Mouse (Mus musculus) lung, postnatal 0 days (tissue): Measurements from ENCODE around the gene Pitx3. TPM values are rescaled to one million over a fixed set of nuclear protein-coding genes. Genes with fewer than 3 reads are reported as not detected.

ENCODE experiments used
- ATAC-seq: fragments of 200-750 bp; cut with Nextera tagmentation; 2 replicates; pipeline ENCODE4 v1.8.0; 2017; ENCODE audit warnings: moderate library complexity
- DNase-seq: peaks from one replicate; pipeline ENCODE4 v3.0.0-alpha.2; 2016; ENCODE audit warnings: low spot score
- H3K27ac ChIP-seq: fragments of 300-500 bp; sonication (generic); 2 replicates; pipeline ENCODE4 v1.5.1; 2014; ENCODE audit warnings: antibody characterized with exemption, mild to moderate bottlenecking, low read length, mixed read lengths
- H3K27me3 ChIP-seq: fragments of 300-500 bp; sonication (generic); replicated peaks from 2 replicates; pipeline ENCODE4 v1.6.1; 2014; ENCODE audit warnings: low read length, mixed read lengths; ENCODE audit not compliant: insufficient read depth
- H3K36me3 ChIP-seq: fragments of 300-500 bp; sonication (generic); 2 replicates; pipeline ENCODE4 v1.6.1; 2014; ENCODE audit warnings: low read length, mixed read lengths; ENCODE audit not compliant: insufficient read depth
- H3K4me1 ChIP-seq: fragments of 300-500 bp; sonication (generic); 2 replicates; pipeline ENCODE4 v1.6.1; 2014; ENCODE audit warnings: antibody characterized with exemption, low read depth, low read length, mixed read lengths; ENCODE audit not compliant: insufficient read depth
- H3K4me2 ChIP-seq: fragments of 300-500 bp; sonication (generic); replicated peaks from 2 replicates; pipeline ENCODE4 v1.6.1; 2014; ENCODE audit warnings: low read depth, mild to moderate bottlenecking, low read length, moderate library complexity, mixed read lengths
- H3K4me3 ChIP-seq: fragments of 300-500 bp; sonication (generic); 2 replicates; pipeline ENCODE4 v1.5.1; 2014; ENCODE audit warnings: low read depth, low read length
- H3K9ac ChIP-seq: fragments of 300-500 bp; sonication (generic); replicated peaks from 2 replicates; pipeline ENCODE4 v1.6.1; 2014; ENCODE audit warnings: low read depth, mild to moderate bottlenecking
- H3K9me3 ChIP-seq: fragments of 300-500 bp; sonication (generic); 2 replicates; pipeline ENCODE4 v1.6.1; 2016; ENCODE audit warnings: low read length, mixed read lengths
- CTCF ChIP-seq: IDR thresholded peaks from 2 replicates; pipeline ENCODE4 v1.5.1; 2016; ENCODE audit warnings: antibody characterized with exemption, mild to moderate bottlenecking
- EP300 ChIP-seq: IDR thresholded peaks from 2 replicates; pipeline ENCODE4 v1.6.1; 2016; ENCODE audit warnings: antibody characterized with exemption, mild to moderate bottlenecking, control low read depth
- WGBS: fragments of 180-500 bp; shearing (Covaris S2); extraction: QIAGEN DNeasy Blood & Tissue Kit; methylation state at CpG from one replicate; pipeline ENCODE4 v1.1.7; 2014; 5-methylcytosine and 5-hydroxymethylcytosine counted together
- polyA plus RNA-seq: library from polyadenylated mRNA; unstranded; fragments of >200 nt; fragmentation: Nextera tagmentation; extraction: Ambion mirVana; gene quantifications from 2 replicates; pipeline ENCODE4 v1.2.1, GENCODE M21; 2015

Gene Pitx3
- polyA plus RNA-seq, 1 experiment from 2014 or later: not detected

GRCm38 (mm10) chr19:46126301-46126700 lies 21.8 kb downstream of the Pitx3 start:
- Histone ChIP-seq H3K9me3 (no peaks in the 10 kb centered on the region), H3K4me3 (no peak overlapping the region), H3K9ac (no peak overlapping the region), H3K4me2 (no peak overlapping the region), H3K36me3 (no peaks in the 10 kb centered on the region), H3K27ac (no peak overlapping the region), H3K27me3 (no peaks in the 10 kb centered on the region), H3K4me1 (no peaks in the 10 kb centered on the region)
- ATAC-seq: no peak
- no peak for TF ChIP-seq EP300
- TF ChIP-seq CTCF: no peak
- DNase-seq: no peak
- WGBS: 82% methylated on average over 4 of the region's 4 CpGs

- no peaks in the 10 kb centered on the region for H3K36me3 ChIP-seq
- H3K4me2 ChIP-seq: no peak overlapping the region
- no peak overlapping the region for H3K27ac ChIP-seq
- no peak for TF ChIP-seq CTCF
- TF ChIP-seq EP300: no peak
- no peaks in the 10 kb centered on the region for H3K27me3 ChIP-seq
- no peak overlapping the region for H3K9ac ChIP-seq
- DNase-seq (no peak), ATAC-seq (no peak)
- H3K9me3 ChIP-seq: no peaks in the 10 kb centered on the region
- H3K4me3 ChIP-seq: no peak overlapping the region
- no peaks in the 10 kb centered on the region for H3K4me1 ChIP-seq
Observed at GRCm38 (mm10) chr19:46124651-46125050, 23.5 kb downstream of the Pitx3 start.

GRCm38 (mm10) chr19:46123876-46124275 lies 24.2 kb downstream of the Pitx3 start:
- 75% methylated on average over 3 of the region's 3 CpGs for WGBS
- H3K4me1 ChIP-seq: no peaks in the 10 kb centered on the region
- ATAC-seq: no peak
- DNase-seq: no peak
- H3K4me3 ChIP-seq: no peak overlapping the region
- H3K27me3 ChIP-seq: no peaks in the 10 kb centered on the region
- H3K9me3 ChIP-seq: no peaks in the 10 kb centered on the region
- no peak overlapping the region for H3K4me2 ChIP-seq
- no peaks in the 10 kb centered on the region for H3K36me3 ChIP-seq
- no peak overlapping the region for H3K27ac ChIP-seq
- H3K9ac ChIP-seq: no peak overlapping the region
- TF ChIP-seq CTCF: no peak
- TF ChIP-seq EP300: no peak

GRCm38 (mm10) chr19:46120872-46121271 lies 27.3 kb downstream of the Pitx3 start:
- DNase-seq: peak; percentile 14
- no peak overlapping the region for H3K27ac ChIP-seq
- no peaks in the 10 kb centered on the region for H3K9me3 ChIP-seq
- H3K4me1 ChIP-seq: no peaks in the 10 kb centered on the region
- WGBS: 44% methylated on average over 6 of the region's 6 CpGs
- no peak overlapping the region for H3K4me2 ChIP-seq
- no peaks in the 10 kb centered on the region for H3K36me3 ChIP-seq
- H3K4me3 ChIP-seq: no peak overlapping the region
- no peaks in the 10 kb centered on the region for H3K27me3 ChIP-seq
- TF ChIP-seq CTCF (no peak), EP300 (no peak)
- ATAC-seq: no peak
- H3K9ac ChIP-seq: no peak overlapping the region

- no peak for ATAC-seq
- no peak overlapping the region for H3K9ac ChIP-seq
- H3K9me3 ChIP-seq: no peaks in the 10 kb centered on the region
- H3K4me1 ChIP-seq: no peaks in the 10 kb centered on the region
- H3K27me3 ChIP-seq: no peaks in the 10 kb centered on the region
- no peak for TF ChIP-seq CTCF
- no peak for TF ChIP-seq EP300
- no peak overlapping the region for H3K4me2 ChIP-seq
- WGBS: 78% methylated on average over 3 of the region's 3 CpGs
- no peak for DNase-seq
- H3K27ac ChIP-seq: no peak overlapping the region
- no peaks in the 10 kb centered on the region for H3K36me3 ChIP-seq
- H3K4me3 ChIP-seq: no peak overlapping the region
Observed at GRCm38 (mm10) chr19:46119458-46119857, 28.7 kb downstream of the Pitx3 start.

GRCm38 (mm10) chr19:46114617-46115016 lies 33.5 kb downstream of the Pitx3 start:
- DNase-seq: no peak
- ATAC-seq: no peak
- TF ChIP-seq EP300 (no peak), CTCF (peak; percentile 24)
- WGBS: 38% methylated on average over 4 of the region's 4 CpGs
- Histone ChIP-seq H3K36me3 (no peaks in the 10 kb centered on the region), H3K27ac (no peak overlapping the region), H3K9ac (no peak overlapping the region), H3K4me2 (no peak overlapping the region), H3K9me3 (no peaks in the 10 kb centered on the region), H3K27me3 (no peaks in the 10 kb centered on the region), H3K4me3 (no peak overlapping the region), H3K4me1 (no peaks in the 10 kb centered on the region)

GRCm38 (mm10) chr19:46110781-46111180 lies 37.3 kb downstream of the Pitx3 start:
- no peaks in the 10 kb centered on the region for H3K27me3 ChIP-seq
- H3K4me1 ChIP-seq: no peaks in the 10 kb centered on the region
- TF ChIP-seq EP300 (no peak), CTCF (no peak)
- ATAC-seq (no peak), DNase-seq (no peak)
- no peaks in the 10 kb centered on the region for H3K9me3 ChIP-seq
- H3K4me2 ChIP-seq: no peak overlapping the region
- no peak overlapping the region for H3K4me3 ChIP-seq
- no peak overlapping the region for H3K27ac ChIP-seq
- no peaks in the 10 kb centered on the region for H3K36me3 ChIP-seq
- WGBS: 81% methylated on average over 5 of the region's 5 CpGs
- no peak overlapping the region for H3K9ac ChIP-seq
